Mouse (Mus musculus): ENCODE results near the gene Dhx32. TPM values are rescaled to one million over a fixed set of nuclear protein-coding genes. Genes with fewer than 3 reads are reported as not detected.

Dhx32 gene
- polyA plus RNA-seq, 2 experiments = 6.8 to 10.6 TPM

GRCm38 (mm10) chr7:133794720-133795119, 12.2 kb upstream of the Dhx32 start:
- H3K27me3 ChIP-seq (ENCODE audit: control insufficient read depth, insufficient read depth, low read length) = no peaks in the 10 kb centered on the region
- no peak overlapping the region for H3K4me3 ChIP-seq (ENCODE audit: insufficient read depth in 1 of 2, low read depth in 2 of 2, low read length in 2 of 2)
- no peak overlapping the region for H3K4me2 ChIP-seq (ENCODE audit: low read depth)
- no peaks in the 10 kb centered on the region for H3K4me1 ChIP-seq (replicated peaks; ENCODE audit: control insufficient read depth in 2 of 2, insufficient read depth in 2 of 2, low read length in 1 of 2)
- no peaks in the 10 kb centered on the region for H3K36me3 ChIP-seq (replicated peaks; ENCODE audit: control insufficient read depth, insufficient read depth, low read depth)
- DNase-seq (ENCODE audit: low read depth in 3 of 3, low spot score in 3 of 3) (no peak), ATAC-seq (ENCODE audit: insufficient read depth) (no peak)
- 61% methylated on average over 2 of the region's 2 CpGs for WGBS (ENCODE audit: insufficient replicate concordance)
- TF ChIP-seq CTCF (IDR thresholded peaks at IDR 0.05; ENCODE audit: low read depth) (no peak), EP300 (IDR thresholded peaks at IDR 0.05; ENCODE audit: low read depth) (no peak)
- no peak overlapping the region for H3K9ac ChIP-seq (replicated peaks)
- H3K9me3 ChIP-seq (ENCODE audit: control insufficient read depth, low read length) = no peaks in the 10 kb centered on the region
- no peak overlapping the region for H3K27ac ChIP-seq

GRCm38 (mm10) chr7:133793248-133794131, 11.0 kb upstream of the Dhx32 start:
- Histone ChIP-seq H3K9me3 (ENCODE audit: control insufficient read depth, low read length) (no peaks in the 10 kb centered on the region), H3K9ac (replicated peaks) (no peak overlapping the region), H3K36me3 (replicated peaks; ENCODE audit: control insufficient read depth, insufficient read depth, low read depth) (no peaks in the 10 kb centered on the region), H3K4me3 (ENCODE audit: insufficient read depth in 1 of 2, low read depth in 2 of 2, low read length in 2 of 2) (no peak overlapping the region), H3K4me2 (ENCODE audit: low read depth) (no peak overlapping the region), H3K27me3 (ENCODE audit: control insufficient read depth, insufficient read depth, low read length) (no peaks in the 10 kb centered on the region), H3K4me1 (replicated peaks; ENCODE audit: control insufficient read depth in 2 of 2, insufficient read depth in 2 of 2, low read length in 1 of 2) (no peaks in the 10 kb centered on the region), H3K27ac (no peak overlapping the region)
- DNase-seq (ENCODE audit: low read depth in 3 of 3, low spot score in 3 of 3) (no peak), ATAC-seq (ENCODE audit: insufficient read depth) (no peak)
- WGBS (ENCODE audit: insufficient replicate concordance) = 58% methylated on average over 10 of the region's 10 CpGs
- no peak for TF ChIP-seq CTCF (IDR thresholded peaks at IDR 0.05; ENCODE audit: low read depth)
- TF ChIP-seq EP300 (IDR thresholded peaks at IDR 0.05; ENCODE audit: low read depth) = no peak

- Histone ChIP-seq H3K27ac (no peak overlapping the region), H3K9me3 (ENCODE audit: control insufficient read depth, low read length) (no peaks in the 10 kb centered on the region), H3K36me3 (replicated peaks; ENCODE audit: control insufficient read depth, insufficient read depth, low read depth) (no peaks in the 10 kb centered on the region), H3K9ac (replicated peaks) (no peak overlapping the region), H3K27me3 (ENCODE audit: control insufficient read depth, insufficient read depth, low read length) (no peaks in the 10 kb centered on the region), H3K4me2 (ENCODE audit: low read depth) (no peak overlapping the region), H3K4me1 (replicated peaks; ENCODE audit: control insufficient read depth in 2 of 2, insufficient read depth in 2 of 2, low read length in 1 of 2) (no peaks in the 10 kb centered on the region), H3K4me3 (ENCODE audit: insufficient read depth in 1 of 2, low read depth in 2 of 2, low read length in 2 of 2) (no peak overlapping the region)
- WGBS (ENCODE audit: insufficient replicate concordance) = 7% methylated on average over 1 of the region's 1 CpGs
- DNase-seq (ENCODE audit: low read depth in 3 of 3, low spot score in 3 of 3) (no peak), ATAC-seq (ENCODE audit: insufficient read depth) (no peak)
- TF ChIP-seq EP300 (IDR thresholded peaks at IDR 0.05; ENCODE audit: low read depth) (no peak), CTCF (IDR thresholded peaks at IDR 0.05; ENCODE audit: low read depth) (no peak)
Observed at GRCm38 (mm10) chr7:133792771-133793170, 10.2 kb upstream of the Dhx32 start.

GRCm38 (mm10) chr7:133790608-133791229, 8.2 kb upstream of the Dhx32 start:
- H3K9ac ChIP-seq (replicated peaks) = no peak overlapping the region
- no peaks in the 10 kb centered on the region for H3K9me3 ChIP-seq (ENCODE audit: control insufficient read depth, low read length)
- no peaks in the 10 kb centered on the region for H3K4me1 ChIP-seq (replicated peaks; ENCODE audit: control insufficient read depth in 2 of 2, insufficient read depth in 2 of 2, low read length in 1 of 2)
- no peak overlapping the region for H3K4me3 ChIP-seq (ENCODE audit: insufficient read depth in 1 of 2, low read depth in 2 of 2, low read length in 2 of 2)
- no peaks in the 10 kb centered on the region for H3K36me3 ChIP-seq (replicated peaks; ENCODE audit: control insufficient read depth, insufficient read depth, low read depth)
- H3K27me3 ChIP-seq (ENCODE audit: control insufficient read depth, insufficient read depth, low read length) = no peaks in the 10 kb centered on the region
- WGBS (ENCODE audit: insufficient replicate concordance) = 62% methylated on average over 4 of the region's 4 CpGs
- no peak overlapping the region for H3K27ac ChIP-seq
- H3K4me2 ChIP-seq (ENCODE audit: low read depth) = no peak overlapping the region
- no peak for DNase-seq (ENCODE audit: low read depth in 3 of 3, low spot score in 3 of 3)
- TF ChIP-seq EP300 (IDR thresholded peaks at IDR 0.05; ENCODE audit: low read depth) (no peak), CTCF (IDR thresholded peaks at IDR 0.05; ENCODE audit: low read depth) (no peak)
- no peak for ATAC-seq (ENCODE audit: insufficient read depth)

- H3K4me1 ChIP-seq (replicated peaks; ENCODE audit: control insufficient read depth in 2 of 2, insufficient read depth in 2 of 2, low read length in 1 of 2) = no peaks in the 10 kb centered on the region
- H3K27ac ChIP-seq = no peak overlapping the region
- no peaks in the 10 kb centered on the region for H3K36me3 ChIP-seq (replicated peaks; ENCODE audit: control insufficient read depth, insufficient read depth, low read depth)
- ATAC-seq (ENCODE audit: insufficient read depth) (no peak), DNase-seq (ENCODE audit: low read depth in 3 of 3, low spot score in 3 of 3) (no peak)
- no peak overlapping the region for H3K4me2 ChIP-seq (ENCODE audit: low read depth)
- H3K9me3 ChIP-seq (ENCODE audit: control insufficient read depth, low read length) = no peaks in the 10 kb centered on the region
- no peak for TF ChIP-seq EP300 (IDR thresholded peaks at IDR 0.05; ENCODE audit: low read depth)
- no peak for TF ChIP-seq CTCF (IDR thresholded peaks at IDR 0.05; ENCODE audit: low read depth)
- no peak overlapping the region for H3K9ac ChIP-seq (replicated peaks)
- 83% methylated on average over 4 of the region's 4 CpGs for WGBS (ENCODE audit: insufficient replicate concordance)
- H3K4me3 ChIP-seq (ENCODE audit: insufficient read depth in 1 of 2, low read depth in 2 of 2, low read length in 2 of 2) = no peak overlapping the region
- H3K27me3 ChIP-seq (ENCODE audit: control insufficient read depth, insufficient read depth, low read length) = no peaks in the 10 kb centered on the region
Observed at GRCm38 (mm10) chr7:133790171-133790570, 7.6 kb upstream of the Dhx32 start.

All from liver, embryonic 14.5 days (tissue).